Mouse (Mus musculus) midbrain, embryonic 13.5 days (tissue): ENCODE data around the gene Usp22. TPM values are rescaled to one million over a fixed set of nuclear protein-coding genes. Genes with fewer than 3 reads are reported as not detected.
"Not testable (repeated sequence)": the region's sequence is repeated elsewhere in the genome, so short reads cannot be mapped to it uniquely, and the experiment has no call there.

ENCODE experiments used
- ATAC-seq: fragments of 200-750 bp; cut with Nextera tagmentation; 2 replicates; pipeline ENCODE4 v1.8.0; 2017; ENCODE audit warnings: mild to moderate bottlenecking, moderate TSS enrichment, moderate library complexity
- H3K27ac ChIP-seq: fragments of 300-500 bp; sonication (generic); 2 replicates; pipeline ENCODE4 v1.5.1; 2015; ENCODE audit warnings: inconsistent platforms, mild to moderate bottlenecking, moderate library complexity
- H3K27me3 ChIP-seq: fragments of 300-500 bp; sonication (generic); 2 replicates; pipeline ENCODE4 v1.6.1; 2015; ENCODE audit warnings: mild to moderate bottlenecking, inconsistent platforms
- H3K36me3 ChIP-seq: fragments of 300-500 bp; sonication (generic); 2 replicates; pipeline ENCODE4 v1.6.1; 2015; ENCODE audit warnings: mild to moderate bottlenecking, inconsistent platforms
- H3K4me1 ChIP-seq: fragments of 300-500 bp; sonication (generic); replicated peaks from 2 replicates; pipeline ENCODE4 v1.6.1; 2015; ENCODE audit warnings: inconsistent platforms
- H3K4me2 ChIP-seq: fragments of 300-500 bp; sonication (generic); replicated peaks from 2 replicates; pipeline ENCODE4 v1.6.1; 2015; ENCODE audit warnings: moderate library complexity, mild to moderate bottlenecking, inconsistent platforms
- H3K4me3 ChIP-seq: fragments of 300-500 bp; sonication (generic); replicated peaks from 2 replicates; pipeline ENCODE4 v1.5.1; 2015; ENCODE audit warnings: mild to moderate bottlenecking, inconsistent platforms
- H3K9ac ChIP-seq: fragments of 300-500 bp; sonication (generic); replicated peaks from 2 replicates; pipeline ENCODE4 v1.6.1; 2015; ENCODE audit warnings: mild to moderate bottlenecking, inconsistent platforms
- H3K9me3 ChIP-seq: fragments of 300-500 bp; sonication (generic); 2 replicates; pipeline ENCODE4 v1.6.1; 2016; ENCODE audit warnings: mild to moderate bottlenecking, inconsistent platforms
- WGBS: fragments of 180-500 bp; shearing (Covaris S2); methylation state at CpG from one replicate; pipeline ENCODE4 v1.1.7; 2015; 5-methylcytosine and 5-hydroxymethylcytosine counted together
- polyA plus RNA-seq: library from polyadenylated mRNA; unstranded; fragments of >200 nt; fragmentation: Nextera tagmentation; extraction: Ambion mirVana; gene quantifications from 2 replicates; pipeline ENCODE4 v1.2.1, GENCODE M21; 2015

The Usp22 gene
- polyA plus RNA-seq, 1 experiment from 2014 or later, result 370 TPM

DNA sequence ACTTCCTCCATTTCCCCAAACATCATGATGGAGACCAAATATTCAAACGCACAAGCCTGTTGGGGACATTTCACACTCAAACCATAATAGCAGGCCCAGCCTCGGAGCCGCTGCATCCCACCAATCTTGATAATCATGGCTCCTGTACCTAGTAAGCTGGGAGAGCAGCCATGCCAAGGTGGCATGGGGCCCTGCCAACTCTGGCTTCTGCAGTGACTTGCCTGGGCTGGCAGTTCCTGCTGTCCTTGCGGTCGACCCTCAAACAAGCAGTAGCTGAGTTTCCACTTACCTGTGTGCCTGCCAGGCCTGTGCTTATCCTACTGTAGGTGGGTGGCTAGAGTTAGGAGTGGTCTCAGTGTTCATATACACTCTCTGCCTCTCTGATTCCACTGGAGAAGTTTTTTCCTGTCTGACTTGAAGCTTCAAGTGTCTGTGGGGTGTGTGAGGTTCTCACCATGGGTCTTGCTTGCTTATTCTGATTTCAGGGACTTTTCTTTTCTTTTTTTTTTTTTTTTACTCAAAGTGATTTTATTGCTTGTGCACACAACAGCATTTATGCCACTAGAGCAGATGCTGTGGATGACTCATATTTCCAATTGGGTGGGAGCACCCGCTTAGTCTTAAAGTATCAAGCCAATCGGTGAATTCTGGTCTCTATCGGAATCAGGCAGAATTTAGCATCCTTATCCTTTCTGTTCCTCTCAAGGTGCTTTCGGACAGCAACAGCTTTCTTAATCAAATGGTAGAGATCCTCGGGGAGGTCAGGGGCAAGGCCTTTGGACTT, 30.5 kb upstream of the Usp22 start:
- no peak overlapping the region for H3K4me2 ChIP-seq
- H3K4me3 ChIP-seq, result no peak overlapping the region
- no peak for ATAC-seq
- 94% methylated on average over 10 of the region's 10 CpGs for WGBS
- no peaks in the 10 kb centered on the region for H3K9me3 ChIP-seq
- H3K27ac ChIP-seq, result no peak overlapping the region
- H3K27me3 ChIP-seq, result no peaks in the 10 kb centered on the region
- H3K4me1 ChIP-seq, result no peaks in the 10 kb centered on the region
- H3K36me3 ChIP-seq, result no peaks in the 10 kb centered on the region
- H3K9ac ChIP-seq, result no peak overlapping the region

DNA sequence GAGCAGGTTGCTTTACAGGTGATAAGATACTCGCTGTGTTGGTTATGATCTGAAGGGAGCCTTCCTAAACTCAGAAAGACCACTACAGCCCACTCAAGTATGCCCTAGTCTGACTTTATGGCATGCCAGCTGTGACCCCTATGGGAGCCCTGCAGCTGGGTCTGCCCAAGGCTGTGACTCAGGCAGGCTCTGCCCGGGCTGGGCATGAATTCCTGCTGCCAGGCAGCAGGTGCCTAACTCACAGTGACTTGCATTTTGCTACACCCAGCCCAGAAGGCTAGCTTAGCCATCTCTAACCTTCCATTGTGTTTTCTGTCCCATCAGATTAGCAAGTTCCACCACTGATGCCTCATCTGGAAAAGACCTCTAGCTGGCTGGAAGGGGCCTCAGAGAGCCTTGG, 28.0 kb upstream of the Usp22 start:
- Histone ChIP-seq H3K36me3 (no peaks in the 10 kb centered on the region), H3K4me1 (no peaks in the 10 kb centered on the region), H3K4me3 (no peak overlapping the region), H3K9ac (no peak overlapping the region), H3K27me3 (no peaks in the 10 kb centered on the region), H3K27ac (no peak overlapping the region), H3K4me2 (no peak overlapping the region), H3K9me3 (no peaks in the 10 kb centered on the region)
- no peak for ATAC-seq
- 87% methylated on average over 2 of the region's 2 CpGs for WGBS

DNA sequence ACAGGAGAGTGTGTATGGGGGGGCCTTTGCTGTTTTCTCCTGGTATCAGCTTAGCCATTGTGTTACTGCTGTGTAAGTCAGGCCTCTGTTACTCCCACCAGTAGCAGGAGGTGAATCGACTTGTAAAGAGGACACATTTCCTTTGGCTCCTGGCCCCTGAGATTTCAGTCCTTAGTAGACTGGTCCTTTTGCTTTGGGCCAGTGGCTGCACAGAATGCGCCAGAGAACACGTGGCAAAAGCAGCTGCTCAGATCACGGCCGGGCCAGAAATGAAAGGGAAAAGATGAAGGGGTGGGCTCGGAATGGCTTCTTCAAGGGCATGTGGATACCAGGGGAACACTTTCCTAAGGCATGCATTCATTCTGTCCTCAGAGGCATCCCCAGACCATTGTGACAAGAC, 27.3 kb upstream of the Usp22 start:
- 58% methylated on average over 6 of the region's 6 CpGs for WGBS
- Histone ChIP-seq H3K27ac (no peak overlapping the region), H3K4me1 (no peaks in the 10 kb centered on the region), H3K36me3 (no peaks in the 10 kb centered on the region), H3K4me2 (no peak overlapping the region), H3K27me3 (no peaks in the 10 kb centered on the region), H3K4me3 (no peak overlapping the region), H3K9me3 (no peaks in the 10 kb centered on the region), H3K9ac (no peak overlapping the region)
- no peak for ATAC-seq

DNA sequence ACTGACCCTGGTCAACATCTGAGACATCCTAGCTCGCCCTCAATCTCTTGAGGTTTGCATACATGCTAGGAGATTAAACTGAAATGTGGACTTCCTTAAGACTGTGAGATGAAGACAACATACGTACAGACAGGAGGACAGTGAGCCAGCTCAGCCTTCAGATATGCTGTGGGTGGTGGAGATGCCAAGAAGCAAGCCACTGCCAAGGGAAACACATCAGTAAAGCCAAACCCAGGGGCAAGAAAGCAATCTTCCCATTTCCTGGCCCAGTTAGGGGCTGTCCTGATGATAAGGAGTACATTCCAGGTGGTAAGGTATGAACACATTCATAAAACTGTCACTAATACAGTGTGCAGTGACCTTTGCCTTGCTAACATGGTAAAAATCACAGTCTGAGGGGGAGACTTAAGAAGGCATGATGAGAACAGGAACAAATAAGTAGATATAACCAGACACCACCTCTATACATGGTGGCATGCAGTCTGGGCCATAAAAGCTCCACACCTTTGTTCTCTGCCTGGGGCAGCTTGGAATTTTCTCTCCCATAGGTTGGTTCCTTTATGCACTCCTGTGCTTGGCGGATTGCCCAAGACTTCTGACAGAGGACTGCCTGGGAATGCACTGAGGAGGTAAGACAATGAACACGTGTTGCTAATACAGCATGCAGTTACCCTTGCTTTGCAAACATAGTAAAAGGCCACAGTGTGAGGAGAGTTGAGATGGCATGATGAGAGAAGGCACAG, 24.9 kb upstream of the Usp22 start:
- Histone ChIP-seq H3K4me3 (no peak overlapping the region), H3K4me1 (no peaks in the 10 kb centered on the region), H3K36me3 (no peaks in the 10 kb centered on the region), H3K4me2 (no peak overlapping the region), H3K9me3 (no peaks in the 10 kb centered on the region), H3K9ac (no peak overlapping the region), H3K27ac (no peak overlapping the region), H3K27me3 (no peaks in the 10 kb centered on the region)
- no peak for ATAC-seq
- 79% methylated on average over 4 of the region's 4 CpGs for WGBS

DNA sequence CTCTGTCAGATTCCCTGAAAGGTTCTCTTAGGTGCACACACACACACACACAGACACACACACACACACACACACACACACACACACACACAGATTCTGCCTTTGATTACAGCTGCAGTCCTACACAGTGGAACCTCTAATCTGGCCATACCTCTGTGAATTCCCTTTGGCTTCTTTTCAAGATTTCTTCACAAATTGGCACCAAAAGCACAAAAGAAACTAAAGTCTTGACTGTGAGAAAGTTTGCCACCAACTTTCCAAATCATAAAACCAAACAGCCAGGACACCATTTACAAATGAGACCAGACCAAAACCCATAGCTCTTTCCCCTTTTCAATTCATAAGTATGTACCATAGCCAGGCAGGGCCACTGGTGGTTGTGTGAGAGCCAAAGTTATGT, 23.1 kb upstream of the Usp22 start:
- H3K27ac ChIP-seq, result no peak overlapping the region

DNA sequence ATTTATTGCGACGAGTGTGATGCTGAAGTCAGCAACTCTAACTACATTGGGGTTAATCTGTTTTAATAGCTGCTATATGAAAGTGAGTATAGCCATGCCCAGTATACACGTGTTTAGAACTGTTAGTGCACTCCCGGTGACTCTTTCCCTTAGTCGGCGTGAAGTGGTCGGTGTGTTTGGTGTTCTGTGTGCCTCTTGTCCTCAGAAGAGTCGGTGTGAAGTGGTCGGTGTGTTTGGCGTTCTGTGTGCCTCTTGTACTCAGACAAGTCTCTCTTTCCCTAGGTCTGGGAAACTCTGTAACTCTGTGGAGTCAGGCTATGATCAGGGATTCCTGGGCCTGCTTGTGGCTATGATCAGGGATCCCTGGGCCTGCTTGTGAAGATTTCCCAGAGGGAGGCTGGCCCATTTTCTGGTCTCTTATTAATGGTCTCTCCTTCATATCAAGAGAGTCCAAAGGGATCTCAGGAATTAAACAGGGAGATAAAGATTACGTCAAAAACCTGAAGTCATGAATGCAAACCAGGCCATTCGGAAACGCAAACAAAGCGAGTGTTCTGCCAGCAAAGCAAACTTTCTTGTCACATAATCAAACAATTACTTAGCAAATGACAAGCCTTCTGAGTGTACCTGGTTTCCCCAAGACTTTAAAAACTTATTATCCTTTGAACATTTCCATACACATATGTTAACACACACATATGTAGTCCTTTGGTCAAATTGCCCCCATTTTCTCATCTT, 21.9 kb upstream of the Usp22 start:
- no peaks in the 10 kb centered on the region for H3K36me3 ChIP-seq
- no peak overlapping the region for H3K27ac ChIP-seq
- ATAC-seq, result no peak
- no peak overlapping the region for H3K4me2 ChIP-seq
- H3K4me1 ChIP-seq, result no peaks in the 10 kb centered on the region
- H3K4me3 ChIP-seq, result no peak overlapping the region
- H3K27me3 ChIP-seq, result no peaks in the 10 kb centered on the region
- no peaks in the 10 kb centered on the region for H3K9me3 ChIP-seq
- 83% methylated on average over 14 of the region's 14 CpGs for WGBS
- H3K9ac ChIP-seq, result no peak overlapping the region

More for the DNA sequence above, 23.1 kb upstream of the Usp22 start:
- no peak overlapping the region for H3K9ac ChIP-seq
- no peaks in the 10 kb centered on the region for H3K9me3 ChIP-seq
- H3K27me3 ChIP-seq, result no peaks in the 10 kb centered on the region
- no peak overlapping the region for H3K4me2 ChIP-seq
- ATAC-seq, result no peak
- no peaks in the 10 kb centered on the region for H3K36me3 ChIP-seq
- H3K4me3 ChIP-seq, result no peak overlapping the region
- H3K4me1 ChIP-seq, result no peaks in the 10 kb centered on the region

DNA sequence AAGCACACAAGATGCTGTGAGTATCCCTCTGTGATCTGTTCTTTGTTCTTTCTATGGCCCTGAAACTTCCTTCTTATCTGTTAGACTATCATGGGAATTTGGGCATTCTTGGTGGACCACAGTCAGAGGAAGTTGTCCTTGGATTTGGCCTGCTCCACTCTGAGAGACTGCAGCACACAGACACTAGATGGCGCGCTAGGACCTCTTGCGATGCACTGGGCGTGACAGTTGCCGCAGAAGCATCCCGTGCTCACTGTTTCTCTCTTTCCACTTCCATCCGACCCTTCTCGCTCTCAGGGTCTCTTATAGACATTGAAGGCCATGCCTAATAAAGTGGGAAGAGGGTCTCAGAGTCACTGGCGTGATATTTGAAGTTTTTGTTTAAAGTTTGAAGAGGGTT, 18.5 kb upstream of the Usp22 start:
- no peak overlapping the region for H3K9ac ChIP-seq
- no peak overlapping the region for H3K4me2 ChIP-seq
- H3K27ac ChIP-seq, result no peak overlapping the region
- peaks cover 6% of the 10 kb centered on the region; the same call in 1 of the 2 replicates for H3K4me1 ChIP-seq
- WGBS, result 16% methylated on average over 9 of the region's 9 CpGs
- H3K27me3 ChIP-seq, result no peaks in the 10 kb centered on the region
- ATAC-seq, result peak; percentile 66; the same call in 1 of the 2 replicates
- no peaks in the 10 kb centered on the region for H3K36me3 ChIP-seq
- H3K4me3 ChIP-seq, result no peak overlapping the region
- H3K9me3 ChIP-seq, result no peaks in the 10 kb centered on the region

DNA sequence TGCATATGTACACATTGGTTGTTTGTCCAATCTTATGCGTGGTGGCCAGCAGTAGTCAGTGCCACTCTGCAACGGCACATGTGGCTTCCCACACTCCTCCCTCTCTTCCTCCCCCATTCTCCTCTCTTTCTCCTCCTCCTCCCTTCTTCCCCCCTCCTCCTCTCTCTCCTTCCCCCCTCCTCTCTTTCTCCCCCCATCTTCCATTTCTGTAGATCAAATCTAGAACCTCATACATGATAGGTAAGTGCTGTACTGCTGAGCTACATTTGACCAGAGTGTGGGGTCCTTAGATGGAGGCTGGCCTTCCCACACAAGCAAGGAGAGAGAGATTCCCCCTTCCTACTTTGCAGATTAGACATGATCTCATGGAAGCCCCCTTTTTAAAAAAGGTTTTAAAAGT, 17.9 kb upstream of the Usp22 start:
- Histone ChIP-seq H3K9me3 (no peaks in the 10 kb centered on the region), H3K4me3 (no peak overlapping the region), H3K4me1 (peaks cover 6% of the 10 kb centered on the region; the same call in 1 of the 2 replicates), H3K9ac (no peak overlapping the region), H3K27me3 (no peaks in the 10 kb centered on the region), H3K27ac (no peak overlapping the region), H3K36me3 (no peaks in the 10 kb centered on the region), H3K4me2 (no peak overlapping the region)
- WGBS, result 90% methylated on average over 2 of the region's 2 CpGs
- ATAC-seq, result no peak

DNA sequence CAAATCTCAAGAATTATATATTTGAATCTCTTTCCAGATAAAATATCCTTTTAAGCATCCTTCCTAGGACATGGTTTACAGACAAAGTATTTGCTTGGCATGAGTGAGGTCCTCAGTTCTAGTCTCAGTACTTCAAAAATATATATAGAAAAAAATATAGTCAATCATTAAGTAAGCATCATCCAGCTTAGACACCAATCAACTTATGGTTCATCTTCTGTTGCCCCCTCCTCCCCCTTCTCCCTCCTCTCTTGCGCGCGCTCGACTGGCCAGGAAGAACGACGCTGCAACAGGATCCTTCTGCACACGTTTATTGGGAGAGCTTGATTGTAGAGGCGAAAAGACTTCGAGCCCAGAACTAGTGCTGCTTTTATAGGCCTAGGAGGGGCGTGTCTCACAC, 17.3 kb upstream of the Usp22 start:
- H3K9ac ChIP-seq, H3K36me3 ChIP-seq, H3K27ac ChIP-seq, H3K4me3 ChIP-seq, H3K4me1 ChIP-seq, H3K9me3 ChIP-seq, H3K27me3 ChIP-seq, ATAC-seq, H3K4me2 ChIP-seq: not testable (repeated sequence)
- 92% methylated on average over 7 of the region's 10 CpGs for WGBS

DNA sequence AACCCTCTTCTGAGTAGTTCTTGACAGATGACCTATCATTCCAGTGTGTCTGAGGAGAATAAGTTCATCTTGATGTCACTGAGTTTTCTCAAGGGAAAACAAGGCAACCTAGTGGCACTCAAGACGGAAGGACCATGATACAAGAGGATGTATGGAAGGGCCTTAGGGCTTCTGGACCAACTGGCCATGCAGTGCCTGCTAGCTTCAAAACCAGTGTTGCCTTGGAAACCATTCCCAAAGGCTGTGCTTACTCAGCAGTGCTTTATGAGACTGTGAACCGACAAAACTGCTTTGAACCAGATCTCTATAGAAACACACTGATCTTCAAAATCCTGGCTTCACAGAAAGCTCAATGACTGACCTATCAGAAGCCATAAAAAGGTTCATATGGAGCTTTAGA, 15.9 kb upstream of the Usp22 start:
- no peak overlapping the region for H3K27ac ChIP-seq
- ATAC-seq, result no peak
- 47% methylated on average over 2 of the region's 2 CpGs for WGBS

DNA sequence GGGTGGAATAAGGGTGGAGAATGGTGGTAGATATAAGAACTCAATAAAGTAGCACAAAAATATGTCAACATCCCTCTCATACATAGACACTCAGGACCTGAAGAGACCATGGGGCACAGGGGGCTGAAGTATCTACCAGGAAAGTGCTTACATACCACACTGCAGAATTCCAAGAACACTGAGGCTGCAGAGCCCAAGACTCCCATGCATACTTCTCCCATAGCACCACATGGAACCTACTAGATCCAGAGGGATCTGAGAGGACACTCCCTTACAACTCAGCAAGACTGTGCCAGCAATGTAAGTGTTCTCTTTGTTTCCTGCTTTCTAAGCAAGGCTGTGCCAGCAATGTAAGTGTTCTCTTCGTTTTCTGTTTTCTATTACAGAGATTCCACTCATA, 9.0 kb upstream of the Usp22 start:
- no peaks in the 10 kb centered on the region for H3K36me3 ChIP-seq
- no peak for ATAC-seq

More for the DNA sequence above, 15.9 kb upstream of the Usp22 start:
- no peak overlapping the region for H3K9ac ChIP-seq
- peaks cover 6% of the 10 kb centered on the region; the same call in 1 of the 2 replicates for H3K4me1 ChIP-seq
- H3K36me3 ChIP-seq, result no peaks in the 10 kb centered on the region
- H3K27me3 ChIP-seq, result no peaks in the 10 kb centered on the region
- no peak overlapping the region for H3K4me2 ChIP-seq
- H3K4me3 ChIP-seq, result no peak overlapping the region
- H3K9me3 ChIP-seq, result no peaks in the 10 kb centered on the region

DNA sequence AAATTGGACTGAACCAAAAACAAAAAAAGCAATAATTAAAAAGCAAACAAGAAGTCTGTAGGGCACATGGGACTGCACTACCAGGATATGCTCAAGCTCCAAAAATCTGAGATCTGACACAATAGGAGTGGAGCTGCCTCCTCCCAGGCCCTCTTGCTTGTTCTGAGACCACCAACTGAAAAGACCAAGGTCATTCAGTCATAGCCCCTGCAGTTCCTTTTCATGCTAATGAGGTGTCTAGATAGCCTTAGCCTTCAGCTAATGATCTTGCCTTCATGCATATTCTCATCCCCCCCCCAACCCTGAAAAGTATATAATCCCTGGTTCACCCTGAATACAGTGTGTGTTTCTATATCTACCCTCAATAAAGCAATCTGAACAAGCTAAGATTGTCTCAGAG, 6.8 kb upstream of the Usp22 start:
- no peak overlapping the region for H3K27ac ChIP-seq
- no peak overlapping the region for H3K4me2 ChIP-seq
- H3K4me1 ChIP-seq, result no peaks in the 10 kb centered on the region
- no peaks in the 10 kb centered on the region for H3K27me3 ChIP-seq
- H3K9me3 ChIP-seq, result no peaks in the 10 kb centered on the region
- H3K4me3 ChIP-seq, result no peak overlapping the region
- H3K36me3 ChIP-seq, result no peaks in the 10 kb centered on the region
- H3K9ac ChIP-seq, result no peak overlapping the region
- ATAC-seq, result no peak

More for the DNA sequence above, 9.0 kb upstream of the Usp22 start:
- Histone ChIP-seq H3K27ac (no peak overlapping the region), H3K4me2 (no peak overlapping the region), H3K4me3 (no peak overlapping the region), H3K27me3 (no peaks in the 10 kb centered on the region), H3K4me1 (no peaks in the 10 kb centered on the region), H3K9ac (no peak overlapping the region), H3K9me3 (no peaks in the 10 kb centered on the region)
- WGBS, result 78% methylated on average over 1 of the region's 1 CpGs
